Mouse (Mus musculus): ENCODE measurements at regions not wholly inside any gene's neighbourhood (a gene's known extent, or its start where the extent isn't known, plus 50 kb on each side); places are given as distances from the start of the nearest gene placed in this dataset.

DNA sequence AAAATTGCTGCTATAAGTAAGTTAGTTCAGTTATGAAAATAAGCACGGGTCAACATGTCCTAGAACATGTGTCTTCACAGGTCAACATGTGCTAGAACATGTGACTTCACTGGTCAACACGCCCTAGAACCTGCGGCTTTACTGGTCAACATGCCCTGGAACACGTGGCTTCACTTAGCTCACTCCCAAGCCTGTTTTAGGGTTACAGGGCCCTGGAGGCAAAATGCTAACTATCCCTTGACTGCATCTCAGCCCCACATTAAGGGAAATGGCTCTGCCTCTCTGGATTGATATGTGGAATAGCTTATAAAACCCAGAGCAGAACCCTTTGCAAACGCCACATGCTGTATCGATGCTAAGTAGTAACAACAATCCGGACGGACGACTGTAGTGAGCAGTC, 67.8 kb downstream of the Nkx6-1 start:
- DNase-seq (ENCODE audit: low read depth), result no peak

DNA sequence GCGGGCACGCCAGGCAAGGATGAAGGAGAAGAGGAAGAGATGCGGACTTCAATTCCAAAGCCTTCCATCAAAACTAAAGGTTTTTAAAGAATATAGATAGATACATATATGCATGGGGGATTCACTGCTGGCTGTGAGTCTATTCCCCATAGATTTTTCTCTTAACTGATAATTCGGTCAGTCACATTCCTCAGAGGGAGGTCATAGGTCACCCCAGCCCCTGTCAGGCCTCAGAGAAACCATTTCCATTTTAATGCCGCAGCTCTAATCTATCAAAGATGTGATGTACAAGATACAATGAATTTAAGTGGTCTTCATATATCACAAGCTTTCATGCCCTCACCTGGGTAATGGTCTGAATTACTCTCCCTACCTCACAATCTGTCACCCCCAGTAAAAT, 73.6 kb downstream of the Nkx6-1 start:
- DNase-seq (ENCODE audit: low read depth), result no peak

GRCm38 (mm10) chr5:101590341-101591124, 74.3 kb downstream of the Nkx6-1 start:
- no peak for DNase-seq (ENCODE audit: low read depth)

DNA sequence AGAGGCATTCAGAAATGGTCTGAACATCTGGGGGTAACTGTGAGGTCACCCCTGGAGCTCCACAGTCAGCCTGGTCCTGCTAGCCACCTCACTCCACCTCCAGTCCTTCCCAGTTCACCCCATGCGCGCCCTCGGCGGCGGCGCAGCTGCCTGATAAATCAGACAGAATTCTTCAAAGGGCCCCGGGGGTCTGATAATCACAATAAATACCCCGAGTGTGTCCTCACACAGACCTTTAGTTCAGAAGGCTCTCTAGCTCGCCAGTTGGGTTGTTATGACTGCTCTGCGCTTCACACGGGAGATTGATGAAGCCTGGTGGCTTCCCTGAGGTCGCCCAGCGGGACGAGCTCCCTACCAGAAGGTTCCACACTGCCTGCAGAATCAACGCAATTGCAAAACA, 91.8 kb downstream of the Nkx6-1 start:
- DNase-seq (ENCODE audit: low read depth), result no peak

GRCm38 (mm10) chr5:101565770-101566169, 99.0 kb downstream of the Nkx6-1 start:
- no peak for DNase-seq (ENCODE audit: low read depth)

DNA sequence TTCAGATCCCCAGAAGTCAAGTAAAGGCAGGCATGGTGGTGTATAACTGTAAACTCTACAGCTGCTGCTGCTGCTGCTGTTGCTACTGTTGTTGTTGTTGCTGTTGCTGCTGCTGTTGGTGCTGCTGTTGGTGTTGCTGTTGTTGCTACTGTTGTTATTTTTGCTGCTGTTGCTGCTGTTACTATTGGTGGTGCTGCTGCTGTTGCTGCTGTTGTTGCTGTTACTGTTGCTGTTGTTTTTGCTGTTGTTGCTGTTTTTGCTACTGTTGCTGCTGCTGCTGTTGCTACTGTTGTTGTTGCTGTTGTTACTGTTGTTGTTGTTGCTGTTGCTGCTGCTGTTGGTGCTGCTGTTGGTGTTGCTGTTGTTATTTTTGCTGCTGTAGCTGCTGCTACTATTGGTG, 104.4 kb downstream of the Nkx6-1 start:
- DNase-seq (ENCODE audit: low read depth), result no peak

GRCm38 (mm10) chr5:101558279-101558987, 106.4 kb downstream of the Nkx6-1 start:
- DNase-seq (ENCODE audit: low read depth), result no peak

DNA sequence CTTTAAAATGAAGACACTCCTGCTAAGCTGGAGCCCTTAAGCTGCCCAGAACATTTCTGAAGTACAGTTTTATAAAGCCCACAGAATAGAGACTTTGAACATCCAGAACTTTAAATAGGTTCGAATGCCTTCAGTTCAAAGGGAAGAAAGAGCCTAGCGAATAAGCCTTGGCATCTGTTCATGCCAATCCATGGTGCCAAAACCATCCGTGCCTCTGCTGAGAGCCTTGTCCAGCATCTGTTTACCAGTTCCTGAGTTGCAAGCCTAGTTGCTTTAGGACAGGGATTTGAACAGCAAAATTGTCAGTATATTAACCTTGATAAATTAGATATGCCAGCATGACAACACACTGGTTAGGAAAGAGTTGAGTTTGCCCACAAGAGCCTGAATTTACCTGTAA, 107.6 kb downstream of the Nkx6-1 start:
- no peak for DNase-seq (ENCODE audit: low read depth)

DNA sequence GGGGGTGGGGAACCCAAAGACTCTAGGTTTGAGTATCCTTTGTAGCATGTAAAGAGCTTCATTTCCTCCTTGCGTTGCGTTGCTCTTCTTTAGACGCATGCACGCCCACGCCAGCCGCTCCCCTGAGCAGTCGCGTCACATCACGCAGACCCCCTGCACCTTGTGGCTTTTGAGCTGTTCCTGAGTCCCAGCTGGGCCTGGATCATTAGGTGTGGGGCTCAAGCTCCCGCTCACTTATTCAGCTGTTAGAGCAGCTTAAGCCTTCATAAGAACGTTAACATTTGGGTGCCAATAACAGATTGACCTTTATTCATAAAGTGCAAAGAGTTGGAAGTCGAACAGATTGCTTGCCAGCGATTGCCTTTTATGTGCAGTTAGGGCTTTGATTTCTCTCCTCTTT, 121.5 kb downstream of the Nkx6-1 start:
- no peak for DNase-seq (ENCODE audit: low read depth)

- DNase-seq (ENCODE audit: low read depth), result no peak
Observed at GRCm38 (mm10) chr5:101539818-101540217, 125.0 kb downstream of the Nkx6-1 start.

- DNase-seq (ENCODE audit: low read depth), result no peak
Observed at GRCm38 (mm10) chr5:101539254-101539549, 125.6 kb downstream of the Nkx6-1 start.

DNA sequence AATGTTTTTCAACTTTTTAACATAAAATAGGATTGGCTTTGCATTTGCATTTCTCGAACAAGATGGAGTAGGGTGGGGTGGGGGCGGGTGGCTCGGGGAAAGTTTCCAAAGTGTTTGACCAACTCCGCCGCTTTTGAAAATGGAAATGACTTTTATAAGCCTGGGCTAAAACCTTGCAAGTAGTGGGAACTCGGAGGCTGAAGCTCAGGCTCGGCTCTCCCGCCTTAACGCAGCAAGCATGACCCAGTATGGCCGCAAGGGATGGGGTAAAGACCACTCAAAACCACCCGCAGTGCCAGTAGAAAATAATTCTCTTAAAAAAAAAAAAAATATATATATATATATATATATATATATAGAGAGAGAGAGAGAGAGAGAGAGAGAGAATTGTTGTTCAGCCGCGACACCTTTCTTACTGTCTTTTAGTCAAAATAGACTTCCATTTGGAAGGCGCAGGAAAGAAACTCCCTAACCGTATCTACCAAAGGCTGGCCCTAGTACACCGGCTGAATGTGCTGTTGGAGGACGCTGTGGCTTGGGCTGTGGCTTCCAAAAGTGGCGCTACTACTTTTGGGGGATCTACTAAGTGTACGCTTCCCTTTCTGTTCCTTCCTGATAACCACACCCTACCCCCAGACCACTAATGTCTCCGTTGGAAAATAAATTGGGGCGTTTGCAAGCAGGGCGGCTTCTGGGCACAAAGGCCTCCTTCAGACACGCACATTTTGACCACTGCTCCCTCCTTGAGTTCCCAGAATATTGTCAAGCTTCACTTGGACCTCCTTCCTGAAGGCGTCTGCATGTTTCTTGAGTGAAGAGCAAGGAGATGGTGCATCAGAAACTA, 126.2 kb downstream of the Nkx6-1 start:
- no peak for DNase-seq (ENCODE audit: low read depth)

GRCm38 (mm10) chr5:101537518-101538380, 127.0 kb downstream of the Nkx6-1 start:
- DNase-seq (ENCODE audit: low read depth), result no peak

GRCm38 (mm10) chr5:101535451-101535850, 129.3 kb downstream of the Nkx6-1 start:
- no peak for DNase-seq (ENCODE audit: low read depth)

GRCm38 (mm10) chr5:101525346-101525745, 139.4 kb downstream of the Nkx6-1 start:
- DNase-seq (ENCODE audit: low read depth), result no peak

DNA sequence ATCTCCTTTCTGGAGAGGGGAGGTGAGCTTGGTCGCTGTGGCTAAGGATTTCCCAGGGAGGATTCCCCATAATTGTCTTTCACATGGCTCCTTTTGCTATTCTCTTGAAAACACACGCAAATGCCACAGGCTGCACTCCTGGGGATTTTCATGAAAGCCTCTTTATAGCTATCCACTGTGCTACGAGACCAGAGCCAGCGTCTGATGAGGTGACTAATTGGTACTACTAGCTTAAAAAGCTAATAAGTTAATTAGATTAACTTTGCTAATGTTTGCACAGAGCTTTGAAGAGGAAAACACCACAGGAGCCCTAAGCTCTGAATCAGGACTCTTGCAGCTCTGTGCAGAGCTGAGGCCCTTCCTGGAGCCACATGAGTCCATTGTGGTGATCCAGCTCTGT, 140.1 kb downstream of the Nkx6-1 start:
- no peak for DNase-seq (ENCODE audit: low read depth)

GRCm38 (mm10) chr5:101523902-101524301, 140.9 kb downstream of the Nkx6-1 start:
- DNase-seq (ENCODE audit: low read depth), result no peak

DNA sequence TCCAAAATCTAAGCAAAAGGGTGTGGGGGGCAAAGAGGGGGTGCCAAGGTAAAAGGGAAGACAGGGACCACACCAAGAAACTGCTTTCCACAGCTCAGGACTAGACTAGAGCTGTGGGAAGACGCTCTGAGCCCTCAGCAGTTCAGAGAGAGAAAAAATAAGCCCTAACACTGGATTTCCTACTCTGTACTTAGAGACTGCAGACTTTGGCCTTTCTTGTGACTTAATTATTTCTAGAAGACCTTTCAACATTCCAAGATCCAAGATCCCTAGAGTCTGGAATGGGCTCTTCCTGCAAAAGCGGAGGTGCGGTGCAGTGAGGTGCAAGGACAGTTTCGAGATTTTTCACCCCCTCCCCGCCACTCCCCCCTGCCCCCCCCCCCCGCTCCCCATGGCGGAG, 141.3 kb downstream of the Nkx6-1 start:
- no peak for DNase-seq (ENCODE audit: low read depth)

GRCm38 (mm10) chr5:101520935-101521655, 143.7 kb downstream of the Nkx6-1 start:
- no peak for DNase-seq (ENCODE audit: low read depth)

DNA sequence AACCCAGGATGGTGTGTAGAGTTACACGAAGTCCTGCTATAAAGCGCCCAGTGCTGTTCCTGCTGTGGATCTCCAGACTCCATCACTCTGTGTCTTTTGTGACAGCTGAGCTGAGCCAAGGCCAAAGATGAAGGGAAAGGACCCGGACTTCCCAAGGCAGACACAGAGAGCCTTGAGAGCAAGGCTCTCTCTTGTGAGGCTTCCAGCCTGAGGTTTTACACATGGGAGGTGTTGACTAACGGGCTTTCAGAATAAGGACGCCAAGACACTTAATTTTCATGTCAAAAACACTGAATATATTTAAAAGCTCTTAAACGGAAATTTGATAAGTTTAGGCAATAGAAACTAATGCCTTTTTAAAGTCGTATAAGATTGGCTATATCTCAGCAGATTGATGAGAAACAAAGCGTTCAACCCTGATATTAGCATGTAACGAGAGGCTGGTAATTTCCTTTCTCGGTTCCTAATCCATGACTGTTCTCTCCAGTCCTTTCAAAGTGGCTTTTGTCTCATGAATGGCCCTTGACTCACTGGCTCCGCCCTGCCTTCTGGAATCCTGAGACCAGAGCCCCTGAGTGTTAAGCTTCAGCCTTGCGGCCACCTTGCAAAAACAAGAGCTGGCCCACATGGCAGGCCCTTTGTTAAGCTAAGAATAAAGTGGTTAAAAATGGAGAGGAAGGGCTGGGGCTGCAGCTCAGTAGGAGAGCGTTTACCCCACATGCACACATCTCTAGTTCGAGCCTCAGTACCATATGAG, 145.8 kb downstream of the Nkx6-1 start:
- no peak for DNase-seq (ENCODE audit: low read depth)

GRCm38 (mm10) chr5:101497698-101498048, 167.1 kb downstream of the Nkx6-1 start:
- no peak for DNase-seq (ENCODE audit: low read depth)

Data from 416B (cell line).